Mouse (Mus musculus) hindbrain, embryonic 10.5 days (tissue): ENCODE results near the gene Tbc1d16. TPM values are rescaled to one million over a fixed set of nuclear protein-coding genes. Genes with fewer than 3 reads are reported as not detected.

ENCODE experiments used
- DNase-seq: peaks from one replicate; pipeline ENCODE4 v3.0.0-alpha.2; 2017; ENCODE audit warnings: low spot score
- H3K27ac ChIP-seq: fragments of 300-500 bp; sonication (generic); 2 replicates; pipeline ENCODE4 v1.5.1; 2016; ENCODE audit warnings: mild to moderate bottlenecking, moderate library complexity
- H3K27me3 ChIP-seq: fragments of 300-500 bp; sonication (generic); 2 replicates; pipeline ENCODE4 v1.6.1; 2016; ENCODE audit warnings: mild to moderate bottlenecking; ENCODE audit not compliant: poor library complexity, insufficient read depth, severe bottlenecking
- H3K36me3 ChIP-seq: fragments of 300-500 bp; sonication (generic); 2 replicates; pipeline ENCODE4 v1.6.1; 2016; ENCODE audit warnings: mild to moderate bottlenecking, moderate library complexity
- H3K4me1 ChIP-seq: fragments of 300-500 bp; sonication (generic); replicated peaks from 2 replicates; pipeline ENCODE4 v1.6.1; 2016; ENCODE audit warnings: mild to moderate bottlenecking
- H3K4me3 ChIP-seq: fragments of 300-500 bp; sonication (generic); 2 replicates; pipeline ENCODE4 v1.5.1; 2016; ENCODE audit warnings: mild to moderate bottlenecking, moderate library complexity
- H3K9me3 ChIP-seq: fragments of 300-500 bp; sonication (generic); 2 replicates; pipeline ENCODE4 v1.6.1; 2016; ENCODE audit warnings: mild to moderate bottlenecking, moderate library complexity
- WGBS: fragments of 180-500 bp; shearing (Covaris S2); methylation state at CpG from one replicate; pipeline ENCODE4 v1.1.7; 2016; 5-methylcytosine and 5-hydroxymethylcytosine counted together
- polyA plus RNA-seq: library from polyadenylated mRNA; unstranded; fragments of >200 nt; fragmentation: Nextera tagmentation; extraction: Ambion mirVana; gene quantifications from 2 replicates; pipeline ENCODE4 v1.2.1, GENCODE M21; 2016

Gene Tbc1d16
- polyA plus RNA-seq, 1 experiment from 2014 or later = 37.9 TPM

DNA sequence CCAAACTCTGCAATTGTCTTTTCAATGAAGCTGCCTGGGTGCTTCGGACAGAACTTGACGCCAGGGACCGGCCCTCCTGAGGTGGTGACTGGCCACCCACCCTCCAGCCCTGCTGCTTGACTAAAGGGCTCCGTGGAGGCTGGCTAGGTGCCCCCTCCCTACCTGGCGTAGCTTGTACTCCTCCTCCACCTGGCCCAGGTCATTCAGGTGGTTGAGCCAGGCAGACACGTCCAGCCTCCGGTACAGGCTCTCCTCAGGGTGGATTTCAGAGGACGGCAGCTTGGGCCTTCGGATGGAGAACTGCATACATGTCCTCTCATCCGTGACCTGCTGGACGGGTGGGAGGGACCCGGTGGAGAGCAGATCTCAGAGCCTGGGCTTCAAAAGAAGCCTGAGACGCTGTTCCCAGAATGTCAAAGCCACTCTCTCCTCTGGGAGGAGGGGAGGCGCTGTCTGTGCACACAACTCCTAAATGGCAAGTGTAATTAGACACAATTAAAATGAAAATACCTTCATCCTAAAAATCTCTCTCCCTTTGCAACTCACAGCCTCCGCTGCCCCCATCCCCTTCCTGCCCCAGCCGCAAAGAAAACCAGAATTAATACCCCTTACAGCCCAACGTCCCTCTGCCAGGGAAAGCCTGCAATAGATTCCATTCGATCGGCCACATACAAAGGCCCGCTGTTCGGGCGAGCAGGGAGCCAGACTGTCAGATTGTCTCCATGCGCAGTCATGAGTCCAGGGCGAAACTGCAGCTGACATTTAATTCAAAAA lies 71.6 kb downstream of the Tbc1d16 start:
- Histone ChIP-seq H3K36me3 (peaks cover 44% of the 10 kb centered on the region), H3K4me3 (peak overlapping the region; percentile 37), H3K9me3 (no peaks in the 10 kb centered on the region), H3K27me3 (peaks cover 45% of the 10 kb centered on the region), H3K27ac (peak overlapping the region; percentile 84), H3K4me1 (peaks cover 73% of the 10 kb centered on the region)
- WGBS = 8% methylated on average over 24 of the region's 24 CpGs
- DNase-seq = peak; percentile 69

DNA sequence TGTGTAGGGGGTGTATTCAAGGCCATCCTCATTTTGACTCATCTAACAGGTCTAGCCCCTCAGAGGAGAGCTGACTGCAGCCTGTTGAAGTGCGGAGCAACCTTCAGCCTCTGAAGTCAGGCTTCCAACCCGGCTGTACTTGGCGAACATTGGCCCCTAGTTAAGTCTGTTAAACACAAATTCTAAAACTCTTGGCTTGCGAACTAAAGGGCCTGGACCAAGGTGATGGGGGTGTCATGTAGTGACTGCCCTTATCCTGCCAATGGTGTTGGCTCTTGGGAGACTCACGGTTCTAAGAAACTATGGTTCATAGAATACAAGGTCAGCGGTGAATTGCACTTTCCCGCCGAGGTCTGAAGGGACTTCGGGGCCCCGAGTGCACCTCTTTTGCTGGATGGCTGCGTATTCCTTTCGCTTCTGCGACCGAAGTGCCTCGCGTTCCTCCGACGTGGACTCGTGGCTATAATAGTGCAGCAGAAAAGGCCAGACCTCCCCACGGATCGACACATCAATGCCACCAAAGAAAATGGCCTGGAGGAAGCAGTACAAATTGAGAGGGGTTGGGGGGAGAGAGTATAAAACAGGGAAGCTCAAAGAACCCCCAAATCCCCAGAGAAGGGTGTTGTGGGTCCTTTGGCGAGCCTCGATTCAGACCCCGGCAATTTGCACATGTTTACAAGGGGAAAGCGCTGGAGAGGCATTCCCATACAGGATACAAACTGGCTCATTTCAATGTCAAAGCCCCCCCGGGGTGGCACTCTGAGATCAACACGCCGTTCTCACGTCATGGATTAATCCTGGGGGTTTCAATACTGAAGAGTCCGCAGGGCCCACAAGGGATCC lies 72.4 kb downstream of the Tbc1d16 start:
- Histone ChIP-seq H3K27me3 (peaks cover 45% of the 10 kb centered on the region), H3K4me3 (peak overlapping the region; percentile 37), H3K4me1 (peaks cover 74% of the 10 kb centered on the region), H3K9me3 (no peaks in the 10 kb centered on the region), H3K27ac (peak overlapping the region; percentile 84), H3K36me3 (peaks cover 52% of the 10 kb centered on the region)
- 26% methylated on average over 30 of the region's 30 CpGs for WGBS
- no peak for DNase-seq

DNA sequence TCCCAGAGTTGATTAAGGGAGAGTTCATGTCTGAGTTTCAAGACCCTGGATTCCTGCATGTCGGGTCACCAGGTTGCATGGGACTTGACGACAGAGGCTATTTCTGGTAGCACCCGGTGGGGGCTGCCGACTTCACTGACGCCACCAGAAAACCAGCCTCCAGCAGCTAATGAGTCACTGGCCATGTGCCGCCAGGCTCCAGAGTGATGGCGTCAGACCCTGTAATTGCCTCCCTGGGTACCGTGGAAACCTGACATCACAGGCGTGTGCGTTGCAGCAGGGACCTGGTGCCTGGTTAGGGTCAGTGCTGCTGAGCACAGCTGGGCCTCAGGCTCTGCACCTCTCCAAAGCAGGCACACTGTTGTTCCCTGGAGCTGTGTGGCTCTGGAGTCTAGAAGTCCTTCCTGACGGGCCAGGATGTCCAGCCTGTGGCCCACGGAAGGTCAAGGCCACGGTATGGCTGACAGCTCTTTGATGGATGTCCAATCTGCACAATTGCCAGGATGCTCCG lies 75.9 kb downstream of the Tbc1d16 start:
- Histone ChIP-seq H3K36me3 (peaks cover 87% of the 10 kb centered on the region), H3K27me3 (peaks cover 20% of the 10 kb centered on the region), H3K27ac (0 out of 2 replicates have a peak overlapping the region, but pooled peaks have one; percentile 14), H3K4me3 (no peak overlapping the region), H3K9me3 (no peaks in the 10 kb centered on the region), H3K4me1 (peaks cover 50% of the 10 kb centered on the region)
- DNase-seq = no peak
- WGBS = 73% methylated on average over 14 of the region's 14 CpGs

DNA sequence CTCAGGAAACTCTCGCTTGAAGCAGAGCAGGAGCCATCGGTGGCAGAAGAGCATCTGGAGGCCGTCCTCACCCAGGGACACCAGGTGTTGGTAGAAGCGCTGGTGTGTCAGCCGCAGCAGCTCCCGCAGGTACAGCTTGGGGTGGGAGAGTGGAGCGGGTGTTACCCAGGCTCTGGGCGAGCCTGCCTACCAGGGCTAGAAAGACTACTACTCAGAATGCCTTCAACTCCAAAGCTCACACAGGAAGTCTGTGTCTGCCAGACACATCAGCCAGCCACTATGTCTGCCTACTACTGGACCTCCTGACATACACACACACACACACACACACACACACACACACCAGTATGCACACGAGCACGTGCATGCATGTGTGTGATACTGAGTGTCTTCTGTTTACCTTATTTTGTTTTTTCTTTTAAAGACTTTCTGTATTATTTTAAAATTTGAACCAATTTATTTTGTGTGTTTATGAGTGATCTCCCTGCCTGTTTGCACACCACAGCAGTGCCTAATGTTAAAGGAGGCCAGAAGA lies 77.2 kb downstream of the Tbc1d16 start:
- peaks cover 49% of the 10 kb centered on the region for H3K4me1 ChIP-seq
- H3K27ac ChIP-seq = peak overlapping the region; percentile 66
- no peaks in the 10 kb centered on the region for H3K9me3 ChIP-seq
- no peak for DNase-seq
- 93% methylated on average over 10 of the region's 10 CpGs for WGBS
- peaks cover 14% of the 10 kb centered on the region for H3K27me3 ChIP-seq
- H3K4me3 ChIP-seq = no peak overlapping the region
- peaks cover 95% of the 10 kb centered on the region for H3K36me3 ChIP-seq

DNA sequence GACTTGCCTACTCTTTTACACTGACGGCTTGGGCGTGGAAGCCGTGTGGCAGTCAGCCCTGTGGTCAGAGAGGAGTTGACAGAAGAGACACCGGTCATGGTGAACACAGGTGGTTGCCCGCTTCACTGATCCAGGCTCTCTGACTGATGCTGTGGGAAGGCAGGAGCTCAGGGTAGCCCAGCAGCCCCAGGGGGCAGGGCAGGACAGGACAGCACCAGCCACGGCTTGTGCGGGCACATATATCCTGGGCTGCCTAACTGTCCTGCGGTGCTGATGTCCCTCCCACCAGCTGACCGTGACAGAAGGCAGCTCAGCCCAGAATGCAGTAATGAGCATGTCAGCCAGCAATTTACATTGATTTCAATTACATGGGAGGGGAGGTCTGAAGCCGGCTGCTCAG lies 77.9 kb downstream of the Tbc1d16 start:
- H3K4me3 ChIP-seq = no peak overlapping the region
- no peak overlapping the region for H3K27ac ChIP-seq
- peaks cover 49% of the 10 kb centered on the region for H3K4me1 ChIP-seq
- peaks cover 89% of the 10 kb centered on the region for H3K36me3 ChIP-seq
- WGBS = 78% methylated on average over 10 of the region's 10 CpGs
- peaks cover 7% of the 10 kb centered on the region for H3K27me3 ChIP-seq
- no peaks in the 10 kb centered on the region for H3K9me3 ChIP-seq
- DNase-seq = no peak

DNA sequence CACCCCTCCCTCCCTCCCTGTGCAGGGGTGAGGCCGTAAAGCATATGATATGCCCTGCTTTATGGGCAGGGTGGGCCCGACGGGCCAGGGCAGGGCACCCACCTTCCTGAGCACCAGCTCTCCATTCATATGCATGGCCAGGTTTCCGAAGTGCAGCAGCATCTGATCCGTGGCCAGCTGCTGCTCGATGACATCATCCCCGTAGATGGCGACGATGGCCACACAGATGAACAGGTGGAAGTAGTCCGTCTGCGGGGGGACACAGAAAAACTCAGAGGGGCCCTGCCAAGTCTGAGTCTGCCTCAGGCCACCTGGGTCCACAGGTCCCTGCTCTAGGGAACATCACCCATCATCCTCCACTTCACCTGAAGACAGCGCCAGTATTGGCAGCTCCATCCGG lies 79.5 kb downstream of the Tbc1d16 start:
- Histone ChIP-seq H3K27ac (no peak overlapping the region), H3K9me3 (no peaks in the 10 kb centered on the region), H3K4me3 (no peak overlapping the region), H3K4me1 (peaks cover 58% of the 10 kb centered on the region), H3K36me3 (peaks cover 77% of the 10 kb centered on the region), H3K27me3 (no peaks in the 10 kb centered on the region)
- DNase-seq = no peak
- WGBS = 91% methylated on average over 13 of the region's 13 CpGs

DNA sequence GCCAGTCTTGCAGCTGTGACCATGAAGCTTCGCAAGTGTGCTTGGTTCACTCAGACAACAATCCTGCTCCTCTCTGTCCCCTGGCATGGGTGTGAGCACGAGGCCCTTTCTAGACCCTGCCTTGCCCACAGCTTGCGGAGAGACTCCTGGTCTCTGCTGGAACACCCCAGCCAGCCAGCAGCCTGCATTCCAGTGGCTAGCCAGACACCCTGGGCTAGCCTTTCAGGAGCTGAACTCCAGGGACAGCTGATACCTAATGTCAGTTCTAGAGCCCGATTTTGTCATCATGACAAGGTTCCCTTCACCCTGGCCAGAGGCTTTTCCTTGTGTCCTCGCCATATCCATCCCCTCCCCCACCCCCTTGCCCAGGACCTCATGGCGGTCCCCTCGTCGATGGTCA lies 81.1 kb downstream of the Tbc1d16 start:
- Histone ChIP-seq H3K9me3 (no peaks in the 10 kb centered on the region), H3K4me1 (peaks cover 61% of the 10 kb centered on the region), H3K4me3 (no peak overlapping the region), H3K36me3 (peaks cover 63% of the 10 kb centered on the region), H3K27ac (no peak overlapping the region), H3K27me3 (no peaks in the 10 kb centered on the region)
- WGBS = 85% methylated on average over 8 of the region's 8 CpGs
- no peak for DNase-seq

DNA sequence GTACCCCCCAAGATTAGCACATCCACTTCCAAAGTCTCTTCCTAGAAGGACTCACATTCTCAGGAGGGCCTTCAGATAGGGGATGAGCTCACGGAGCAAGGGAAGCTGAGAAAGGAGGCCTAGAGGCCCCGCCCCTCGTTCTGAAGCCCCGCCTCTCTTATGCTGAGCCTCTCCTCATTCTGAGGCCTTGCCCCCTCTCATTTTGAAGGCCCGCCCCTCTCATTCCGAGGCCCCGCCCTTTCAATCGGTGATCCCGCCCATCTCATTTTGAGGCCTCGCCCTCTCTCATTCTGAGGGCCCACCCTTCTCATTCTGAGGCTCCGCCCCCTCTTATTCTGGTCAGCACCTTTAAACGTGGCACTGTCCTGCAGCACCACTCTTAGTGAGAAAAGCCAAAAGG lies 82.2 kb downstream of the Tbc1d16 start:
- DNase-seq = peak; percentile 32
- no peak overlapping the region for H3K4me3 ChIP-seq
- no peak overlapping the region for H3K27ac ChIP-seq
- peaks cover 63% of the 10 kb centered on the region for H3K4me1 ChIP-seq
- 27% methylated on average over 12 of the region's 12 CpGs for WGBS
- no peaks in the 10 kb centered on the region for H3K27me3 ChIP-seq
- no peaks in the 10 kb centered on the region for H3K9me3 ChIP-seq
- peaks cover 53% of the 10 kb centered on the region for H3K36me3 ChIP-seq

DNA sequence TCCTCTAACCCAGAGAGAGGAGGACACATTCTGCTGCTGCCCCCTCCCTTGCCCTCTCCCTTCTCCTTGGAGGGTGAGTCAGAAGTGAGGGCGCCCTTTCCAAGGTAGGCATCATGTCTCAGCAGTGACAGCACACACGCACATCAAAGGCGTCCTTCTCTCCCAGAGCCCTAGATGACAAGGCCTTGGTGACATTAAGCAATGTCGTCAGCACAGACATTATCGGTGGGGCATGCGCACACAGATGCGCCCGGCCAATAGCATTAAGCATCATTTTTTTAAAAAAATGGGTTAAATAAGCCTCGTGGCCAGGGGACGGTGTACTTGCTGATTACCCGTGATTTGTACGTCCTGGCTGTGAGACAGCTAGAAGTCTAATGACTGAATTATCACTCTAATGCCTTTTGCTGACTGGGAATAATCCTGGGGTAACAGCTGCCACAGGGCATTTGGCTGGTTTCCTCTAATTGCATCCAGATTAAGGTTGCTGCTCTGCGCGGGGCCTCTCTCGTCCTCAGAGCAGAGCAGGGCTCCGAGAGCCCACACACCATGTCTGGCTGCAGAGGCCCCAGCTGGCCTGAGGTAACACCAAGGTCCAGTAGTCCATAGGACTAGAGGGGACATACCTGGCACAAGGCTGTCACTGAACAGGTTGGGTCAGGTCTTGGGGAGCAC lies 83.4 kb downstream of the Tbc1d16 start:
- 78% methylated on average over 16 of the region's 16 CpGs for WGBS
- no peak overlapping the region for H3K4me3 ChIP-seq
- no peak for DNase-seq

DNA sequence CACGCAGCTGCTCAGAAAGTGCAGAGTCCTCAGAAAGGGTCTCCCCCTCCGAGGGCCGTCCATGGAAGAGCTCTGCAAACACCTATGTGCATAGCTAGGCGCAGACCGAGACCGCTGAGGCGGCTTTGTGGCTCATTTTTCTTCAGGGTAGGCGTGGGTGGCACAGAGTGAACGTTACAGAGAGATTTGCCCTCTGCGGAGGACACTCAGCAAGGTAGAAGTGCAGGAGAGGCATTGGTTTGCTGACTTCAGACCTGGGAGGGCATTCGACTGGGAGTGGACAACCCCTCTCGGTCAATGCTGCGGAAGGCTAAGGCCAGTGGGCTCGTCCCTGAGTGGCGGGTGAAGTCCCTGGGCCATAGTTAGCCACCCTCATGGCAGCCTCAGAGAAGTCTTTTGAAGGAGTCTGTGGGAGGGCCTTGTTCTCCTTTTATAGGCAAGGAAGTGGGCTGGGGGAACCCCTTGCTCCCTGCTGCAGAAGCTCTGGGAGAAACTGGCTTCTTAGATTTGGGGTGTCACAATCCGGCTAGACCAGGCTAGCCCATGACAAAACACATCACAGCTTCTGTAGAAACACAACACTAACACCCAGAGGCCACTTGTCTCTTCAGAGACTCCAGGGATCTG lies 84.8 kb downstream of the Tbc1d16 start:
- H3K4me3 ChIP-seq = no peak overlapping the region
- DNase-seq = no peak
- H3K36me3 ChIP-seq = peaks cover 26% of the 10 kb centered on the region
- WGBS = 82% methylated on average over 16 of the region's 16 CpGs
- peaks cover 61% of the 10 kb centered on the region for H3K4me1 ChIP-seq
- peak overlapping the region; percentile 40; the same call in 1 of the 2 replicates for H3K27ac ChIP-seq
- H3K9me3 ChIP-seq = no peaks in the 10 kb centered on the region
- H3K27me3 ChIP-seq = peaks cover 4% of the 10 kb centered on the region; the same call in 1 of the 2 replicates

More for the DNA sequence above, 83.4 kb downstream of the Tbc1d16 start:
- Histone ChIP-seq H3K27ac (peak overlapping the region; percentile 42; the same call in 1 of the 2 replicates), H3K36me3 (peaks cover 41% of the 10 kb centered on the region), H3K9me3 (no peaks in the 10 kb centered on the region), H3K4me1 (peaks cover 54% of the 10 kb centered on the region), H3K27me3 (no peaks in the 10 kb centered on the region)

DNA sequence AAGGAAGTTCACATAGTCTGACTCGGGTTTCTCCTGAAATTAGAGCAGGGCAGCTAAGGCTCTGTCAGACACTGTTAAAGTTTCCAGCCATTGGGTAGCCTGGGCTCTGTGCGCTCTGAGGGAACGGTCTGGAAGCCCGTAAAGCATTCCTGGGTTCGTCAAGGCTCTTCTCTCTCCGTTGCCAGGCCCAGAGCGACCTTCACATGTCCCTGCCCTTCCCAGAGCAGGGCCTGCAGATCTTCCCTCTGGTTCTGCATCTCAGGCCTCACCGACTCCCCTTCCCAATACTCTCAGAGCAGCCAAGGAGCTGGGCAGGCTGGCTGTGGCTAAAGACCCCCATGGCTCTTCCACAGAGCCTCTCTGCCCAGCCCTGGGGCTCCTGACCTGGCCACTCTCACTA lies 85.7 kb downstream of the Tbc1d16 start:
- WGBS = 88% methylated on average over 8 of the region's 8 CpGs
- H3K36me3 ChIP-seq = peaks cover 18% of the 10 kb centered on the region
- no peak overlapping the region for H3K27ac ChIP-seq
- no peaks in the 10 kb centered on the region for H3K9me3 ChIP-seq
- peaks cover 68% of the 10 kb centered on the region for H3K4me1 ChIP-seq
- H3K4me3 ChIP-seq = no peak overlapping the region
- H3K27me3 ChIP-seq = peaks cover 9% of the 10 kb centered on the region; the same call in 1 of the 2 replicates
- no peak for DNase-seq

DNA sequence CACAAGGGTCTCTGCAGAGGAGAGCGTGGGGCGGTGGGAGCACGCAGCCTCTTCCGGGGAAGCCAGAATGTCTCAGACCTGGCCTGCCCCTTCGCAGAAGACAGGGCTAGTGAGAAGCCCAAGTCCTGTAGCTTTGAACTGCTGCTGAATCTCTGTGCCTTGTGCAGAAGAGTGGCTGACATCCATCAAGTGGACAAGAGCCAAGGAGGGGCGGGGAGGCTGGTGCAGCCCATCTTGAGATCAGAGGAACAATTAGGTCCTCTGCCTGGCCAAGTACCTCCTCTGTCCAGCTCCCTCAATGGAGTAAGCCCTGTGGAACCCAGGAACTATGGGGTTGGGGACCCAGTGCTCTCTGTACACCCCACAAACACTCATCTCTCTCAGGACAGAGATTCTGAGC lies 89.3 kb downstream of the Tbc1d16 start:
- no peak for DNase-seq
- Histone ChIP-seq H3K4me3 (no peak overlapping the region), H3K27me3 (peaks cover 15% of the 10 kb centered on the region), H3K36me3 (peaks cover 3% of the 10 kb centered on the region; the same call in 1 of the 2 replicates), H3K27ac (no peak overlapping the region; the same call in 1 of the 2 replicates), H3K9me3 (no peaks in the 10 kb centered on the region), H3K4me1 (peaks cover 53% of the 10 kb centered on the region)
- 89% methylated on average over 6 of the region's 6 CpGs for WGBS
